Mouse (Mus musculus) monocyte, adult 2 months (primary cell): Measurements from ENCODE around the gene Vmn2r49.
"Not testable (repeated sequence)": the region's sequence is repeated elsewhere in the genome, so short reads cannot be mapped to it uniquely, and the experiment has no call there.

Source experiments
- DNase-seq, 2 experiments: peaks; one replicate each; pipeline ENCODE4 v3.0.0; 2022; ENCODE audit warnings: low spot score in 2 of 2, low read depth in 1 of 2

The Vmn2r49 gene

DNA sequence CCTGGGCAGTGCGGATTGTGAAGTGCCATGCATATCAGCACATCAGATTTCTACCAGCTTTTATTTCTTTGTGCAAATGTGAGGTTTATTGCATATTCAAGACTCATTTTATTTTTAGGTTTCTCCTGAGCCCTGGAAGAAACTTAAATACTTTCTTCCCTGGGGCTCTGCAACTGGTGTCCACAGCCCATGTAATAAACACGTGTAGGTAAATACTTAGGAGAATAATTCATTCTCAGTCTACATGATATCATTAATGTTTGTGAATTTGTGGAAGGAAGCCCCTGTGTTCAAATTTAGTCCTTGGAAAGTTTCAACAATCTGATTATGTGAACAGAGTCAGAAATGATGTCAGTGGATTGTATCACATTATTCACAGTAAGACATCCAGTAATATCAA is at the start of gene Vmn2r49:
Gene Vmn2r49 (minus strand): TSS at position 101 of the 400 bp plus-strand sequence.
- DNase-seq: not testable (repeated sequence)

DNA sequence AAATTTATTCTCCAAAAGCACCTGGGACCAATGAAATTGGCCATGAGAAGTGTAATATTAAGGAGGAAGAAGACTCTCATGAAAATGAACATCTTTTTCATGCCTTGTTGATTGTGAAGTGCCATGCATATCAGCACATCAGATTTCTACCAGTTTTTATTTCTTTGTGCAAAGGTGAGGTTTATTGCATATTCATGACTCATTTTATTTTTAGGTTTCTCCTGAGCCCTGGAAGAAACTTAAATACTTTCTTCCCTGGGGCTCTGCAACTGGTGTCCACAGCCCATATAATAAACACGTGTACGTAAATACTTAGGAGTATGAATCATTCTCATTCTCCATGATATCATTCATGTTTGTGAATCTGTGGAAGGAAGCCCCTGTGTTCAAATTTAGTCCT is 38.6 kb downstream of the Vmn2r49 start, which contains the start of gene Vmn2r48:
Gene Vmn2r48 (minus strand): TSS at position 101 of the 400 bp plus-strand sequence.
- not testable (repeated sequence) for DNase-seq
